Mouse (Mus musculus): ENCODE data around the gene Duxbl1.
"Not testable (repeated sequence)": the region's sequence is repeated elsewhere in the genome, so short reads cannot be mapped to it uniquely, and the experiment has no call there.

GRCm38 (mm10) chr14:26035439-26035838 lies 57.1 kb downstream of the Duxbl1 start:
- TF ChIP-seq CTCF (IDR thresholded peaks at IDR 0.05; ENCODE audit: insufficient read depth, low read length); POLR2A (IDR thresholded peaks at IDR 0.05; ENCODE audit: borderline replicate concordance, extremely low read depth, low read depth, low read length): not testable (repeated sequence)
